Mouse (Mus musculus) spleen, adult 2 months (tissue): ENCODE data around the gene Iqcn.

Experiments used
- CTCF ChIP-seq: fragments of 200-500 bp; IDR thresholded peaks from 2 replicates; pipeline ENCODE4 v1.5.1; 2011; ENCODE audit warnings: mild to moderate bottlenecking, inconsistent platforms; ENCODE audit not compliant: insufficient read depth, insufficient read length, insufficient replicate concordance; ENCODE audit errors: extremely low read depth
- POLR2A ChIP-seq: fragments of 200-500 bp; IDR thresholded peaks from 2 replicates; pipeline ENCODE4 v1.6.1; 2011; ENCODE audit warnings: low read depth, low read length, inconsistent platforms

- TF ChIP-seq CTCF (no peak), POLR2A (no peak)
These were observed 15.7 kb upstream of the Iqcn start for GRCm38 (mm10) chr8:70687576-70687975.
